Mouse (Mus musculus): ENCODE measurements around the gene Man1c1. TPM values are rescaled to one million over a fixed set of nuclear protein-coding genes. Genes with fewer than 3 reads are reported as not detected.

Man1c1 gene
- polyA plus RNA-seq, 1 experiment from 2014 or later = 4.1 TPM

DNA sequence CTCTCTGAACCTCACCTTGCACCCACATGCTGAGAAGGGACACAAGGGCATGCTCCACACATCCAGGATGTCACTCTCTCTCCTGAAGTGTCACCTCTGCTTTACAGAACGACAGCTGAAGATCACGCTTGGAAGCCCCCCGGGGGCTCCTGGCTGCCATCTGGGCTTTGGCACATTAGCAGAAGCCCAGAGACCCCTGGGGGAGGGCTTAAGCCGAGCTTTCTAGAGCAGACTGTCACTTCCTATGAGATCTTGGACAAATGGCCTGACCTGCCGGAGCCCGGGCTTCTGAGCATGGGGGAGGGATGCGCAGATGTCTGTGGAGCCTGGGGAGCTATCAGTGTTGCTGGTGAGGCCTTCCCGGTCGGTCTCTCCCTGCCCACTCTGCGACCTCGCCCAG lies 128.6 kb downstream of the Man1c1 start:
- H3K4me1 ChIP-seq (replicated peaks; ENCODE audit: control insufficient read depth, insufficient read depth, low read length) = peaks cover 16% of the 10 kb centered on the region
- DNase-seq (ENCODE audit: low spot score) = no peak
- H3K9ac ChIP-seq (ENCODE audit: low read depth, low read length) = no peak overlapping the region
- no peaks in the 10 kb centered on the region for H3K27me3 ChIP-seq (replicated peaks; ENCODE audit: control insufficient read depth, insufficient read depth, low read length)
- WGBS = 65% methylated on average over 11 of the region's 11 CpGs
- no peak for ATAC-seq (replicated peaks; ENCODE audit: low FRiP score)
- 0 out of 2 replicates have a peak, but pooled peaks cover 2% of the 10 kb centered on the region for H3K36me3 ChIP-seq (ENCODE audit: control insufficient read depth, insufficient read depth, low read length)
- H3K4me3 ChIP-seq (ENCODE audit: low read depth, low read length) = no peak overlapping the region
- H3K4me2 ChIP-seq = no peak overlapping the region
- no peak overlapping the region for H3K27ac ChIP-seq (ENCODE audit: low read depth, low read length)
- H3K9me3 ChIP-seq (ENCODE audit: control insufficient read depth, low read length) = no peaks in the 10 kb centered on the region

- no peaks in the 10 kb centered on the region for H3K4me1 ChIP-seq (replicated peaks; ENCODE audit: control insufficient read depth, insufficient read depth, low read length)
Measured at GRCm38 (mm10) chr4:134572449-134573300, 131.4 kb downstream of the Man1c1 start.

DNA sequence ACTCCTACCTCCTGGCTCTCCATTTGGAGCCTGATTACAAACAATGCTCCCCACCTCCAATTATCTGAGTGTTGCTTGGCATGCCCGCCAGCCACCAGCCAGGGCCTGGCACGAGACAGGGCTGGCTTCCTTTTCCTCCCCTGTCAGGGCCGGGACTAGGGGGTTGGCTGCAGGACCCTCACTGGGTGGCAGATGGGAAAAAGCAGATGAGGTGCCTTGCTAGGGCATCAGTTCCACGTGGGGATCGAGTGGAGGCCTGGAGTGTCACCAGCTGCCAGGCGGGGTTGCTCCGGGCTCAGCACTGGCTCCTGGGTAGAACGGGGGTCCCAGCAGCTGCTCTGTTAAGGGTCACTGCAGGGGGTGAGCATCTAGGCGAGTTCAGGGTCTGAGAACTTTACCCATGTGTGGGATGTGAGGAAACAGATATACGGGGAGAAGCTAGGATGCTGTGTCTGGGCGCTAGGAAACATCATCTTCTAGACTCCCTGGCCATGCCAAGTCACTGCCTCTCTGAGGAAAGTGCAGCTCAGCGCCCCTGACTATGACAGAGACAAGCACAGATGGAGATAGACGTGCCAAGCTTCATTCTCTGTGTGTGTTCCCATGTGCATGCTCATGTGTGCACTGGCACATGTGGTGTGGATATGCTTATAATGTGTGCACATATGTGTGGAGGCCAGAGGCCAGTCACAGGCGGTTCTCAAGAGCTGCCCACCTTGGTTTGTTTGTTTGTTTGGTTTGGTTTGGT lies 133.2 kb downstream of the Man1c1 start:
- 76% methylated on average over 14 of the region's 14 CpGs for WGBS
- no peaks in the 10 kb centered on the region for H3K27me3 ChIP-seq (replicated peaks; ENCODE audit: control insufficient read depth, insufficient read depth, low read length)
- no peaks in the 10 kb centered on the region for H3K9me3 ChIP-seq (ENCODE audit: control insufficient read depth, low read length)
- no peak overlapping the region for H3K27ac ChIP-seq (ENCODE audit: low read depth, low read length)
- no peak for DNase-seq (ENCODE audit: low spot score)
- no peak overlapping the region for H3K9ac ChIP-seq (ENCODE audit: low read depth, low read length)
- H3K4me1 ChIP-seq (replicated peaks; ENCODE audit: control insufficient read depth, insufficient read depth, low read length) = no peaks in the 10 kb centered on the region
- H3K4me2 ChIP-seq = no peak overlapping the region
- no peak for ATAC-seq (replicated peaks; ENCODE audit: low FRiP score)
- no peak overlapping the region for H3K4me3 ChIP-seq (ENCODE audit: low read depth, low read length)
- peaks cover 4% of the 10 kb centered on the region; the same call in 1 of the 2 replicates for H3K36me3 ChIP-seq (ENCODE audit: control insufficient read depth, insufficient read depth, low read length)

More at GRCm38 (mm10) chr4:134572449-134573300, 131.4 kb downstream of the Man1c1 start:
- Histone ChIP-seq H3K9ac (ENCODE audit: low read depth, low read length) (no peak overlapping the region), H3K9me3 (ENCODE audit: control insufficient read depth, low read length) (no peaks in the 10 kb centered on the region), H3K27ac (ENCODE audit: low read depth, low read length) (no peak overlapping the region), H3K36me3 (ENCODE audit: control insufficient read depth, insufficient read depth, low read length) (0 out of 2 replicates have a peak, but pooled peaks cover 2% of the 10 kb centered on the region), H3K27me3 (replicated peaks; ENCODE audit: control insufficient read depth, insufficient read depth, low read length) (no peaks in the 10 kb centered on the region), H3K4me3 (ENCODE audit: low read depth, low read length) (no peak overlapping the region), H3K4me2 (no peak overlapping the region)
- no peak for DNase-seq (ENCODE audit: low spot score)
- no peak for ATAC-seq (replicated peaks; ENCODE audit: low FRiP score)
- WGBS = 81% methylated on average over 24 of the region's 24 CpGs

DNA sequence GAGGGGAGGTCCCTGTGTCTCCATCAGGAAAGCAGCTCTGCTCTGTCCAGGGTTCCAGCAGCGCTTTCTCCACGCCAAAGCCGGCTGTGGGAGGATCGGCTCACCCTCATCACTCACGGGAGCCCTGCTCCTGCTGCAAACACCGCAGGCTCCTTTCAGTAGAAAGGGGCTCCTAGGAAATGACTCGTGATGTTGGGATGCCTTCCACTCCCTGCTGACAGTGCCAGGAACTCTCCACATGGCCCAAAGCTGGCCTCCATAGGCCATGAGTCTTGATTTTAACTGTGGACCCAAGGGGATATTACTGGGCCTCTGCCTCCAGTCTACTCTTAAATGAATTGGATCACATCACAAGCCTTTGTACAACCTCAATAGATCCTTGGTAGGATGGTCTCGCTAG lies 134.3 kb downstream of the Man1c1 start:
- no peak overlapping the region for H3K27ac ChIP-seq (ENCODE audit: low read depth, low read length)
- DNase-seq (ENCODE audit: low spot score) (no peak), ATAC-seq (replicated peaks; ENCODE audit: low FRiP score) (no peak)
- H3K9ac ChIP-seq (ENCODE audit: low read depth, low read length) = no peak overlapping the region
- no peak overlapping the region for H3K4me3 ChIP-seq (ENCODE audit: low read depth, low read length)
- peaks cover 10% of the 10 kb centered on the region for H3K36me3 ChIP-seq (ENCODE audit: control insufficient read depth, insufficient read depth, low read length)
- H3K27me3 ChIP-seq (replicated peaks; ENCODE audit: control insufficient read depth, insufficient read depth, low read length) = no peaks in the 10 kb centered on the region
- 69% methylated on average over 8 of the region's 8 CpGs for WGBS
- H3K9me3 ChIP-seq (ENCODE audit: control insufficient read depth, low read length) = no peaks in the 10 kb centered on the region
- H3K4me1 ChIP-seq (replicated peaks; ENCODE audit: control insufficient read depth, insufficient read depth, low read length) = no peaks in the 10 kb centered on the region
- no peak overlapping the region for H3K4me2 ChIP-seq

GRCm38 (mm10) chr4:134569205-134569604 lies 134.9 kb downstream of the Man1c1 start:
- H3K9me3 ChIP-seq (ENCODE audit: control insufficient read depth, low read length) = no peaks in the 10 kb centered on the region
- peaks cover 11% of the 10 kb centered on the region for H3K36me3 ChIP-seq (ENCODE audit: control insufficient read depth, insufficient read depth, low read length)
- H3K4me1 ChIP-seq (replicated peaks; ENCODE audit: control insufficient read depth, insufficient read depth, low read length) = peaks cover 2% of the 10 kb centered on the region; the same call in 1 of the 2 replicates
- no peak for DNase-seq (ENCODE audit: low spot score)
- no peak overlapping the region for H3K4me3 ChIP-seq (ENCODE audit: low read depth, low read length)
- ATAC-seq (replicated peaks; ENCODE audit: low FRiP score) = no peak
- no peak overlapping the region for H3K4me2 ChIP-seq
- WGBS = 74% methylated on average over 6 of the region's 6 CpGs
- no peaks in the 10 kb centered on the region for H3K27me3 ChIP-seq (replicated peaks; ENCODE audit: control insufficient read depth, insufficient read depth, low read length)
- no peak overlapping the region for H3K9ac ChIP-seq (ENCODE audit: low read depth, low read length)
- H3K27ac ChIP-seq (ENCODE audit: low read depth, low read length) = no peak overlapping the region

- no peak overlapping the region for H3K9ac ChIP-seq (ENCODE audit: low read depth, low read length)
- ATAC-seq (replicated peaks; ENCODE audit: low FRiP score) (no peak), DNase-seq (ENCODE audit: low spot score) (no peak)
- H3K27me3 ChIP-seq (replicated peaks; ENCODE audit: control insufficient read depth, insufficient read depth, low read length) = no peaks in the 10 kb centered on the region
- no peak overlapping the region for H3K4me2 ChIP-seq
- 55% methylated on average over 19 of the region's 19 CpGs for WGBS
- H3K4me1 ChIP-seq (replicated peaks; ENCODE audit: control insufficient read depth, insufficient read depth, low read length) = peaks cover 8% of the 10 kb centered on the region; the same call in 1 of the 2 replicates
- no peak overlapping the region for H3K4me3 ChIP-seq (ENCODE audit: low read depth, low read length)
- peaks cover 13% of the 10 kb centered on the region for H3K36me3 ChIP-seq (ENCODE audit: control insufficient read depth, insufficient read depth, low read length)
- H3K27ac ChIP-seq (ENCODE audit: low read depth, low read length) = no peak overlapping the region
- H3K9me3 ChIP-seq (ENCODE audit: control insufficient read depth, low read length) = no peaks in the 10 kb centered on the region
Measured at GRCm38 (mm10) chr4:134567377-134568226, 136.5 kb downstream of the Man1c1 start.

DNA sequence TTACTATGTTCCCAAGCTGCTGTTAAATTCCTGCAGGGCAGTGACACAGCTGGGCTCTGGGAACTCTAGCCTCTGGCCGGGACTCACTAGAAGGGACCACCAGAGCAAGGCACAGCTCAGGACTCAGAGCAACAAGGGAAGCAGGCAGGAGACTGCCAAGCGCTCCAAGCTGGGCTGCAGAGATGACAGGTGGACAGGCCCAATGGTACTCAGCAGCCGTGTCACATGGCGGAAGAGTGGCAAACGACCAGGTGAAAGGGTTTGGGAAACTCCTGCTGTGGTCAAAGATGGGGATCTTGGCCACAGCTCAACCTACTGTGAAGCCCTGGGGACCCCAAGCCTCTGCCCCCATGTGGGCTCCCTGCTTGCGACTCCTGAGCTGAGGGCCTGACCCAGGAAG lies 140.0 kb downstream of the Man1c1 start:
- 82% methylated on average over 6 of the region's 6 CpGs for WGBS
- no peak overlapping the region for H3K4me3 ChIP-seq (ENCODE audit: low read depth, low read length)
- H3K9me3 ChIP-seq (ENCODE audit: control insufficient read depth, low read length) = no peaks in the 10 kb centered on the region
- DNase-seq (ENCODE audit: low spot score) = no peak
- H3K9ac ChIP-seq (ENCODE audit: low read depth, low read length) = no peak overlapping the region
- H3K27me3 ChIP-seq (replicated peaks; ENCODE audit: control insufficient read depth, insufficient read depth, low read length) = no peaks in the 10 kb centered on the region
- no peak for ATAC-seq (replicated peaks; ENCODE audit: low FRiP score)
- no peak overlapping the region for H3K27ac ChIP-seq (ENCODE audit: low read depth, low read length)
- no peak overlapping the region for H3K4me2 ChIP-seq
- peaks cover 13% of the 10 kb centered on the region for H3K36me3 ChIP-seq (ENCODE audit: control insufficient read depth, insufficient read depth, low read length)
- peaks cover 8% of the 10 kb centered on the region; the same call in 1 of the 2 replicates for H3K4me1 ChIP-seq (replicated peaks; ENCODE audit: control insufficient read depth, insufficient read depth, low read length)

DNA sequence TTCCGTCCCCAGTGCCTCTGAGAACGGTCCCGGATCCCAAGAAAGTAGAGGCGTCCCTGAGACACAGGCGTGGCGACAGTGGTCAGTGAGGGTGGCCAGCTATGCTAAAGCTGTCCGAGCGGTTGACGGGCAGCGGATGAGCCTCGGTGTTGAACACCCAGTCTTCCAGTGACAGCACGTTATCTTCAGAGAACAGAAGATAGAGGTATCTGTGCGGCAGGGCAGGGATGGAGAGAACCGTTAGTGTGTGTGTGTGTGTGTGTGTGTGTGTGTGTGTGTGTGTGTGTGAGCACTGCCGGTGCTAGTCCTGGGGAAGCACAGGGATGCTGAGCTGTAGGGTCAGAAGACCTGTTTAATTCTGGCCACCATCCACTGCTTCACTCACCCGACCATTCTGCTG lies 140.5 kb downstream of the Man1c1 start:
- Histone ChIP-seq H3K27me3 (replicated peaks; ENCODE audit: control insufficient read depth, insufficient read depth, low read length) (no peaks in the 10 kb centered on the region), H3K9ac (ENCODE audit: low read depth, low read length) (no peak overlapping the region), H3K36me3 (ENCODE audit: control insufficient read depth, insufficient read depth, low read length) (peaks cover 13% of the 10 kb centered on the region), H3K4me1 (replicated peaks; ENCODE audit: control insufficient read depth, insufficient read depth, low read length) (peaks cover 8% of the 10 kb centered on the region; the same call in 1 of the 2 replicates), H3K4me2 (no peak overlapping the region), H3K4me3 (ENCODE audit: low read depth, low read length) (no peak overlapping the region), H3K9me3 (ENCODE audit: control insufficient read depth, low read length) (no peaks in the 10 kb centered on the region), H3K27ac (ENCODE audit: low read depth, low read length) (no peak overlapping the region)
- DNase-seq (ENCODE audit: low spot score) (no peak), ATAC-seq (replicated peaks; ENCODE audit: low FRiP score) (peak; percentile 72)
- 55% methylated on average over 16 of the region's 16 CpGs for WGBS
